Mouse (Mus musculus): Measurements from ENCODE around the gene Srsf3.

- TF ChIP-seq CTCF (conservative IDR thresholded peaks at IDR 0.05; ENCODE audit: insufficient read depth, insufficient read length, low read depth, low read length) = no peak
- no peak for TF ChIP-seq POLR2A (IDR thresholded peaks at IDR 0.05; ENCODE audit: low read depth, low read length)
Observed at GRCm38 (mm10) chr17:28994615-28995014, 37.8 kb upstream of the Srsf3 start.
